Mouse (Mus musculus) leukemia stem cell, adult 10-12 weeks (primary cell): ENCODE data around the gene Ccdc27. TPM values are rescaled to one million over a fixed set of nuclear protein-coding genes. Genes with fewer than 3 reads are reported as not detected.

Source experiments
- polyA plus RNA-seq: library from polyadenylated mRNA; stranded (reverse); fragments of >175 nt; gene quantifications from 2 replicates; pipeline ENCODE4 v1.2.3, GENCODE M21; 2012; ENCODE audit warnings: low replicate concordance

Gene Ccdc27
- polyA plus RNA-seq: not detected in 2 replicates

GRCm38 (mm10) chr4:154042577-154042976 lies at the start of gene Ccdc27:
Gene Ccdc27 (minus strand): TSS chr4:154042677.

GRCm38 (mm10) chr4:154025641-154026440 lies 16.6 kb downstream of the Ccdc27 start, which contains the start of gene Smim1:
Gene Smim1 (minus strand): TSS chr4:154026230.

GRCm38 (mm10) chr4:154011646-154012089 lies 30.8 kb downstream of the Ccdc27 start, which contains the start of gene Lrrc47:
Gene Lrrc47 (plus strand): TSS chr4:154011731.

Other genes with a start within 250 kb of the Ccdc27 start
- 91.2 and 174 TPM in 2 replicates for gene A430005L14Rik, start 85.4 kb downstream of the Ccdc27 start, polyA plus RNA-seq
- 8.2 and 28.9 TPM in 2 replicates for gene Dffb, start 67.6 kb downstream of the Ccdc27 start, polyA plus RNA-seq
- gene Cep104, start 67.5 kb downstream of the Ccdc27 start, polyA plus RNA-seq: 5.2 and 17.3 TPM in 2 replicates
- gene Lrrc47, start 30.9 kb downstream of the Ccdc27 start, polyA plus RNA-seq: 170 and 185 TPM in 2 replicates
- 59.9 and 112 TPM in 2 replicates for gene Smim1, start 16.4 kb downstream of the Ccdc27 start, polyA plus RNA-seq
- 0.76 and 1.8 TPM in 2 replicates for gene Trp73, start 97.5 kb upstream of the Ccdc27 start, polyA plus RNA-seq
- 6.7 and 17.6 TPM in 2 replicates for gene Wrap73, start 99.7 kb upstream of the Ccdc27 start, polyA plus RNA-seq
- 93.1 and 117 TPM in 2 replicates for gene Tprgl, start 118.0 kb upstream of the Ccdc27 start, polyA plus RNA-seq
- 0.17 and 0.59 TPM in 2 replicates for gene Megf6, start 128.1 kb upstream of the Ccdc27 start, polyA plus RNA-seq